Comparison of ENCODE assay signal across 9 mouse cellular contexts in the genomic region with DNA sequence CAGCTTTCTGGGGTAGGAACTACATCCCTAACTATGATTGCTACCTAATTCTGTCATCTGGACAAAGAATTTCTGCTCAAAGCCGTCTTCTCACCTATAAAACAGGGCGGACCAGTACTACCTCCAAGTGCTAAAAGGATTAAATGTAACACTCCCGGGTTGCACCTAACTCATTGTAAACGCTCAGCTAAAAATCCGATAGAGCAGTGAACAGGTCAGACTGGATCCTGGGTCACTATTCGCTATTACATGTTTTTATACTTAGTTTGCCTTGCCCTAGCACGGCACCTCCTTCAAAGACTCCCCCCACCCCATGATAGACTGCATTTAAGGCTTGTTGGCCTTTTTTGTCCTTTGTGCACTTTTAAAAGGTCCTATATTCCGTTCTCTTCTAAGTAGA. TPM values are rescaled to one million over a fixed set of nuclear protein-coding genes. Genes with fewer than 3 reads are reported as not detected.
DNase-seq lines count a peak whose midpoint lies in the region; ATAC-seq and TF ChIP-seq lines count a peak whose summit lies in the region.
"Had no signal": no experiment of that assay in that cellular context is flagged by ENCODE, and none has a peak within 500 bp of the region (broad histone marks: within the 10 kb centered on the region; RNA-seq: fewer than 3 reads in every experiment).

No protein-coding gene starts in this region.

- peak overlapping the region; percentile 94 for H3K27ac ChIP-seq in heart, postnatal 0 days (ENCODE audit: low read depth)
- peak overlapping the region; percentile 97 for H3K27ac ChIP-seq in midbrain, embryonic 10.5 days (replicated peaks)

- DNase-seq in kidney, adult 18-20 months: peak; percentile 20
- no peak for DNase-seq in kidney, adult 11 months
- DNase-seq in G1E (ENCODE audit: low spot score): no peak
- no peak for DNase-seq in heart, postnatal 0 days (ENCODE audit: low spot score)
- no peak for DNase-seq in midbrain, embryonic 10.5 days (ENCODE audit: low spot score)
- no peak for DNase-seq in spleen, adult 12 weeks (ENCODE audit: low spot score)
- DNase-seq in right cerebral cortex, postnatal 36 days (ENCODE audit: low spot score in 2 of 2): no peak
- no peak for DNase-seq in thymus, postnatal 25 days
- DNase-seq: gastrocnemius, postnatal 14 days had no signal

- H3K27me3 ChIP-seq in G1E (ENCODE audit: insufficient read depth, low read length): no peaks in the 10 kb centered on the region
- H3K27me3 ChIP-seq in heart, postnatal 0 days (ENCODE audit: control insufficient read depth, insufficient read depth, low read length): no peaks in the 10 kb centered on the region
- H3K27me3 ChIP-seq in midbrain, embryonic 10.5 days (ENCODE audit: low read depth, poor library complexity, severe bottlenecking): no peaks in the 10 kb centered on the region

- no peak for TF ChIP-seq CTCF in G1E (IDR thresholded peaks at IDR 0.05; ENCODE audit: low read depth, low read length)
- TF ChIP-seq CTCF in heart, postnatal 0 days (IDR thresholded peaks at IDR 0.05; ENCODE audit: low read depth): no peak

- H3K36me3 ChIP-seq in G1E (replicated peaks): peaks cover 26% of the 10 kb centered on the region
- H3K36me3 ChIP-seq in heart, postnatal 0 days (replicated peaks; ENCODE audit: control insufficient read depth, insufficient read depth, low read length): 0 out of 2 replicates have a peak, but pooled peaks cover 5% of the 10 kb centered on the region
- H3K36me3 ChIP-seq in midbrain, embryonic 10.5 days: peaks cover 27% of the 10 kb centered on the region

- no peak for TF ChIP-seq EP300 in heart, postnatal 0 days (IDR thresholded peaks at IDR 0.05; ENCODE audit: low read depth)

- WGBS in heart, postnatal 0 days: 6% methylated on average over 8 of the region's 8 CpGs
- 13% methylated on average over 8 of the region's 8 CpGs for WGBS in midbrain, embryonic 10.5 days

- H3K4me1 ChIP-seq in G1E (ENCODE audit: insufficient read depth, low read depth, low read length): peaks cover 46% of the 10 kb centered on the region
- peaks cover 13% of the 10 kb centered on the region for H3K4me1 ChIP-seq in heart, postnatal 0 days (ENCODE audit: control insufficient read depth, insufficient read depth)
- H3K4me1 ChIP-seq in midbrain, embryonic 10.5 days: peaks cover 52% of the 10 kb centered on the region

- H3K4me3 ChIP-seq in G1E (ENCODE audit: low read depth, low read length): peak overlapping the region; percentile 83; the same call in 1 of the 2 replicates
- peak overlapping the region; percentile 94 for H3K4me3 ChIP-seq in heart, postnatal 0 days (ENCODE audit: low read depth, low read length)
- H3K4me3 ChIP-seq in midbrain, embryonic 10.5 days: peak overlapping the region; percentile 84

- ATAC-seq in G1E (ENCODE audit: extremely low read depth, insufficient number of reproducible peaks, low FRiP score, poor library complexity, severe bottlenecking): no peak
- no peak for ATAC-seq in heart, postnatal 0 days (ENCODE audit: insufficient read depth, low read depth)

- peak overlapping the region; percentile 94 for H3K9ac ChIP-seq in heart, postnatal 0 days (replicated peaks; ENCODE audit: low read depth, low read length)

- peak overlapping the region; percentile 73 for H3K4me2 ChIP-seq in heart, postnatal 0 days (ENCODE audit: low read depth, low read length)

- no peaks in the 10 kb centered on the region for H3K9me3 ChIP-seq in G1E (replicated peaks)
- H3K9me3 ChIP-seq in heart, postnatal 0 days (replicated peaks; ENCODE audit: control insufficient read depth, low read length): no peaks in the 10 kb centered on the region
- no peaks in the 10 kb centered on the region for H3K9me3 ChIP-seq in midbrain, embryonic 10.5 days (replicated peaks)

RNA-seq across cellular contexts. Expression of a gene that starts 1.6 kb away (rescaled TPM):
- total RNA-seq in G1E (2014; fragmentation: Nextera tagmentation) (32.8 and 53.5 TPM in 2 replicates), G1E (2017) (38.6 and 42.9 TPM in 2 replicates)
- 13.9 and 17.6 TPM in 2 replicates for polyA plus RNA-seq in G1E (2012)
- total RNA-seq in heart, postnatal 0 days (2014; rRNA removed; ENCODE audit: low replicate concordance): 72.2 and 74.5 TPM in 2 replicates
- polyA plus RNA-seq in heart, postnatal 0 days (2015; fragmentation: Nextera tagmentation; extraction: Ambion mirVana): 70.0 and 81.3 TPM in 2 replicates
- polyA plus RNA-seq in midbrain, embryonic 10.5 days (2016; fragmentation: Nextera tagmentation; extraction: Ambion mirVana): 90.8 and 91.5 TPM in 2 replicates

RNA-seq across cellular contexts. Expression of a gene that starts 47.5 kb away (rescaled TPM):
- total RNA-seq in G1E (2014; fragmentation: Nextera tagmentation) (377 and 509 TPM in 2 replicates), G1E (2017) (134 and 148 TPM in 2 replicates)
- polyA plus RNA-seq in G1E (2012): 47.3 and 56.1 TPM in 2 replicates
- total RNA-seq in heart, postnatal 0 days (2014; rRNA removed; ENCODE audit: low replicate concordance): 158 and 242 TPM in 2 replicates
- 188 and 190 TPM in 2 replicates for polyA plus RNA-seq in heart, postnatal 0 days (2015; fragmentation: Nextera tagmentation; extraction: Ambion mirVana)
- polyA plus RNA-seq in midbrain, embryonic 10.5 days (2016; fragmentation: Nextera tagmentation; extraction: Ambion mirVana): 478 and 483 TPM in 2 replicates
